Mouse (Mus musculus) E14TG2a.4 (cell line): ENCODE data around the gene Bace1.

ENCODE experiments used
- CTCF ChIP-seq: conservative IDR thresholded peaks from 2 replicates; pipeline ENCODE4 v1.5.1; 2014; ENCODE audit warnings: low read length
- NANOG ChIP-seq: IDR thresholded peaks from 2 replicates; pipeline ENCODE4 v1.6.1; 2014; ENCODE audit warnings: borderline replicate concordance, low read length, mixed read lengths
- POU5F1 ChIP-seq: IDR thresholded peaks from 2 replicates; pipeline ENCODE4 v1.6.1; 2014; ENCODE audit warnings: low read length, borderline replicate concordance

- TF ChIP-seq CTCF = no peak
- TF ChIP-seq POU5F1 = no peak
- TF ChIP-seq NANOG = no peak
Measured at GRCm38 (mm10) chr9:45791456-45792142, 46.8 kb upstream of the Bace1 start.
